Mouse (Mus musculus) heart, postnatal 36 days (tissue): ENCODE data around the gene Colgalt2. TPM values are rescaled to one million over a fixed set of nuclear protein-coding genes. Genes with fewer than 3 reads are reported as not detected.

Experiments used
- DNase-seq, 2 experiments: peaks; one replicate each; pipeline ENCODE4 v3.0.0; 2021 to 2022
- intact Hi-C: fragments of 180-260 bp; cut with DNase I; formaldehyde crosslinking; loops from one replicate; pipeline ENCODE4 v1.15.1; 2025
- total RNA-seq, 2 experiments: library from RNA; stranded (reverse); gene quantifications; 2 replicates each; pipeline ENCODE4 v1.2.3; 2021

Colgalt2 gene
- total RNA-seq, 2 experiments from 2014 or later: 3.3 to 3.7 TPM

- DNase-seq: peak in 1 of 2 experiments; percentile 37
- intact Hi-C loops: no loop called here
Observed at GRCm38 (mm10) chr1:152466280-152466679, 66.7 kb downstream of the Colgalt2 start.

GRCm38 (mm10) chr1:152468443-152468842 is 68.8 kb downstream of the Colgalt2 start:
- no peak for DNase-seq
- intact Hi-C loops: loop anchor here (2.0 kb wide), 1 partner anchor 28 kb away; no protein-coding TSS in a partner anchor

GRCm38 (mm10) chr1:152476126-152476525 is 76.5 kb downstream of the Colgalt2 start:
- no peak for DNase-seq
- intact Hi-C loops: no loop called here

GRCm38 (mm10) chr1:152490842-152491241 is 91.2 kb downstream of the Colgalt2 start:
- no peak for DNase-seq
- intact Hi-C loops: no loop called here

- intact Hi-C loops: no loop called here
- DNase-seq: no peak
Observed at GRCm38 (mm10) chr1:152492258-152492657, 92.6 kb downstream of the Colgalt2 start.

GRCm38 (mm10) chr1:152496831-152497230 is 97.2 kb downstream of the Colgalt2 start:
- intact Hi-C loops: loop anchor here (2.0 kb wide), 1 partner anchor 28 kb away; no protein-coding TSS in a partner anchor

GRCm38 (mm10) chr1:152497581-152497980 is 98.0 kb downstream of the Colgalt2 start:
- intact Hi-C loops: loop anchor here (2.0 kb wide), 1 partner anchor 29 kb away; no protein-coding TSS in a partner anchor
- peak; percentile 34 to 45 for DNase-seq

More at GRCm38 (mm10) chr1:152496831-152497230, 97.2 kb downstream of the Colgalt2 start:
- DNase-seq: no peak

- DNase-seq: no peak
- intact Hi-C loops: loop anchor here (1.0 kb wide), 1 partner anchor 77 kb away; no protein-coding TSS in a partner anchor
Observed at GRCm38 (mm10) chr1:152499802-152500201, 100.2 kb downstream of the Colgalt2 start.

- no peak for DNase-seq
- intact Hi-C loops: loop anchor here (2.0 kb wide), 1 partner anchor 105 kb away; no protein-coding TSS in a partner anchor
Observed at GRCm38 (mm10) chr1:152506175-152506574, 106.5 kb downstream of the Colgalt2 start.

- DNase-seq: no peak
- intact Hi-C loops: loop anchor here (2.0 kb wide), 1 partner anchor 106 kb away; no protein-coding TSS in a partner anchor
Observed at GRCm38 (mm10) chr1:152506726-152507125, 107.1 kb downstream of the Colgalt2 start.

GRCm38 (mm10) chr1:152508481-152509220 is 109.0 kb downstream of the Colgalt2 start:
- intact Hi-C loops: no loop called here
- no peak for DNase-seq

GRCm38 (mm10) chr1:152511237-152511636 is 111.6 kb downstream of the Colgalt2 start:
- intact Hi-C loops: loop anchor here (5.0 kb wide), 2 partner anchors 124 to 689 kb away; partner anchors contain the start of gene Tsen15
- no peak for DNase-seq

- intact Hi-C loops: loop anchor here (5.0 kb wide), 2 partner anchors 127 to 692 kb away; partner anchors contain the start of gene Tsen15
Observed at GRCm38 (mm10) chr1:152514256-152514655, 114.6 kb downstream of the Colgalt2 start.

GRCm38 (mm10) chr1:152517057-152517570 is 117.5 kb downstream of the Colgalt2 start:
- intact Hi-C loops: no loop called here
- DNase-seq: no peak

More at GRCm38 (mm10) chr1:152514256-152514655, 114.6 kb downstream of the Colgalt2 start:
- DNase-seq: peak; percentile 31 to 51

- no peak for DNase-seq
- intact Hi-C loops: no loop called here
Observed at GRCm38 (mm10) chr1:152518971-152519370, 119.3 kb downstream of the Colgalt2 start.

GRCm38 (mm10) chr1:152520798-152521575 is 121.4 kb downstream of the Colgalt2 start:
- intact Hi-C loops: loop anchor here (5.0 kb wide), 2 partner anchors 246 to 381 kb away; partner anchors contain the start of genes Arpc5, Rgl1 and Smg7
- peak; percentile 62 to 68 for DNase-seq

- DNase-seq: no peak
- intact Hi-C loops: loop anchor here (5.0 kb wide), 2 partner anchors 245 to 380 kb away; partner anchors contain the start of genes Arpc5, Rgl1 and Smg7
Observed at GRCm38 (mm10) chr1:152522226-152522625, 122.6 kb downstream of the Colgalt2 start.

GRCm38 (mm10) chr1:152523292-152523691 is 123.7 kb downstream of the Colgalt2 start:
- intact Hi-C loops: loop anchor here (5.0 kb wide), 2 partner anchors 244 to 379 kb away; partner anchors contain the start of genes Arpc5, Rgl1 and Smg7
- DNase-seq: no peak

GRCm38 (mm10) chr1:152524098-152524892 is 124.7 kb downstream of the Colgalt2 start:
- DNase-seq: no peak
- intact Hi-C loops: loop anchor here (2.0 to 5.0 kb wide), 3 partner anchors 159 to 378 kb away; partner anchors contain the start of genes Arpc5, Rgl1 and Smg7
